In genomic region chr10:62892549-62893232, GRCm38 (mm10) we compare ENCODE assay signal across 28 mouse cellular contexts. TPM values are rescaled to one million over a fixed set of nuclear protein-coding genes. Genes with fewer than 3 reads are reported as not detected.
DNase-seq lines count a peak whose midpoint lies in the region; ATAC-seq and TF ChIP-seq lines count a peak whose summit lies in the region.
"Had no signal": no experiment of that assay in that cellular context is flagged by ENCODE, and none has a peak within 500 bp of the region (broad histone marks: within the 10 kb centered on the region; RNA-seq: fewer than 3 reads in every experiment).

No protein-coding gene starts in this region.

- no peak for ATAC-seq in intestine, postnatal 0 days
- ATAC-seq: CD4-positive, CD25-positive, alpha-beta regulatory T cell, adult 4 months; forebrain, embryonic 15.5 days; hindbrain, postnatal 0 days; Patski had no signal

- TF ChIP-seq CTCF in E14TG2a.4 (conservative IDR thresholded peaks at IDR 0.05; ENCODE audit: low read length) = no peak
- no peak for TF ChIP-seq CTCF in intestine, postnatal 0 days (IDR thresholded peaks at IDR 0.05; ENCODE audit: low read depth)

- no peak overlapping the region for H3K4me2 ChIP-seq in intestine, postnatal 0 days (replicated peaks; ENCODE audit: low read depth)
- H3K4me2 ChIP-seq: embryonic facial prominence, embryonic 15.5 days; forebrain, embryonic 15.5 days; heart, embryonic 11.5 days; heart, embryonic 15.5 days; hindbrain, embryonic 13.5 days had no signal

- peak; percentile 78 for DNase-seq in ES-E14 (ENCODE audit: low read depth, low spot score)
- DNase-seq in brain, adult 2 months (ENCODE audit: low read depth, low spot score) = peak; percentile 60
- peak; percentile 26 for DNase-seq in telencephalon, adult 2 months (ENCODE audit: low read depth, low spot score)
- DNase-seq in gastrocnemius, postnatal 25 days = no peak
- no peak for DNase-seq in testis, postnatal 14 days (ENCODE audit: low spot score)
- DNase-seq: adrenal gland, adult 8-10 months; adrenal gland, postnatal 36 days; B cell, adult 2 months; cerebellum, adult 11 months; cerebellum, adult 8-10 months; cerebellum, postnatal 14 days; embryo, embryonic 11 days; gastrocnemius, adult 2 months; gastrocnemius, postnatal 36 days; heart, adult 18-20 months; heart, postnatal 14 days; kidney, adult 18-20 months had no signal

- H3K9ac ChIP-seq in ES-E14 (ENCODE audit: insufficient read depth, low read depth, low read length, poor library complexity, severe bottlenecking) = peak overlapping the region; percentile 59; the same call in 1 of the 2 replicates
- no peak overlapping the region for H3K9ac ChIP-seq in intestine, postnatal 0 days (ENCODE audit: low read depth, low read length)
- H3K9ac ChIP-seq: embryonic facial prominence, embryonic 15.5 days; forebrain, embryonic 15.5 days; heart, embryonic 15.5 days; hindbrain, embryonic 13.5 days had no signal

- H3K4me1 ChIP-seq in E14TG2a.4 (replicated peaks; ENCODE audit: low read depth, low read length) (peaks cover 62% of the 10 kb centered on the region), ES-E14 (ENCODE audit: control insufficient read depth in 2 of 2, insufficient read depth in 2 of 2, low read length in 2 of 2, poor library complexity in 1 of 2) (peaks cover 0 to 11% of the 10 kb centered on the region in 2 experiments; a peak in 1 of 4 replicates)
- H3K4me1 ChIP-seq in intestine, postnatal 0 days (replicated peaks; ENCODE audit: control insufficient read depth, insufficient read depth, low read length) = no peaks in the 10 kb centered on the region
- H3K4me1 ChIP-seq: embryonic facial prominence, embryonic 15.5 days; forebrain, embryonic 15.5 days; heart, embryonic 15.5 days; hindbrain, embryonic 13.5 days had no signal

- H3K27me3 ChIP-seq in E14TG2a.4 (ENCODE audit: insufficient read depth, low read length) = no peaks in the 10 kb centered on the region
- H3K27me3 ChIP-seq in intestine, postnatal 0 days (replicated peaks; ENCODE audit: control insufficient read depth, insufficient read depth, low read length) = no peaks in the 10 kb centered on the region
- H3K27me3 ChIP-seq: embryonic facial prominence, embryonic 15.5 days; forebrain, embryonic 15.5 days; heart, embryonic 15.5 days; Patski had no signal

- WGBS in intestine, postnatal 0 days = 34% methylated on average over 4 of the region's 4 CpGs

- H3K36me3 ChIP-seq in E14TG2a.4 (ENCODE audit: insufficient read depth, low read length) (peaks cover 53% of the 10 kb centered on the region), ES-E14 (ENCODE audit: control insufficient read depth, insufficient read depth, low read length, poor library complexity, severe bottlenecking) (no peaks in the 10 kb centered on the region)
- H3K36me3 ChIP-seq in intestine, postnatal 0 days (ENCODE audit: control insufficient read depth, insufficient read depth) = no peaks in the 10 kb centered on the region
- H3K36me3 ChIP-seq: embryonic facial prominence, embryonic 15.5 days; forebrain, embryonic 15.5 days; heart, embryonic 15.5 days; hindbrain, embryonic 13.5 days had no signal

- H3K4me3 ChIP-seq in E14TG2a.4 (replicated peaks; ENCODE audit: low read length) = peak overlapping the region; percentile 95
- H3K4me3 ChIP-seq in ES-E14 (ENCODE audit: insufficient read depth in 1 of 2, low read depth in 1 of 2, low read length in 2 of 2, poor library complexity in 1 of 2, severe bottlenecking in 1 of 2) = peak overlapping the region; percentile 55 to 82
- H3K4me3 ChIP-seq in intestine, postnatal 0 days (ENCODE audit: low read depth, low read length) = no peak overlapping the region
- H3K4me3 ChIP-seq: embryonic facial prominence, embryonic 15.5 days; erythroblast, embryonic 14.5 days; forebrain, embryonic 15.5 days; gastrocnemius, adult 2 months; heart, embryonic 15.5 days; hindbrain, embryonic 13.5 days had no signal

- in situ Hi-C loops in ES-E14 (cut with MboI; ENCODE audit: low sequenced_read_pairs in 2 of 2, unreplicated experiment in 2 of 2) = no loop called here

- H3K27ac ChIP-seq in ES-E14 (ENCODE audit: insufficient read depth, low read depth, low read length, poor library complexity, severe bottlenecking) = peak overlapping the region; percentile 97
- no peak overlapping the region for H3K27ac ChIP-seq in intestine, postnatal 0 days (ENCODE audit: low read depth, low read length)
- H3K27ac ChIP-seq: embryonic facial prominence, embryonic 15.5 days; forebrain, embryonic 15.5 days; gastrocnemius, adult 2 months; heart, embryonic 15.5 days; hindbrain, embryonic 13.5 days; hindbrain, postnatal 0 days had no signal

- no peaks in the 10 kb centered on the region for H3K9me3 ChIP-seq in E14TG2a.4 (ENCODE audit: low read length)
- no peaks in the 10 kb centered on the region for H3K9me3 ChIP-seq in ES-E14 (ENCODE audit: control insufficient read depth, insufficient read depth, low read depth, low read length)
- H3K9me3 ChIP-seq in intestine, postnatal 0 days (ENCODE audit: control insufficient read depth) = no peaks in the 10 kb centered on the region
- H3K9me3 ChIP-seq: embryonic facial prominence, embryonic 15.5 days; forebrain, embryonic 15.5 days; heart, embryonic 15.5 days; hindbrain, embryonic 13.5 days had no signal

TF ChIP-seq in ES-E14, 5 proteins besides CTCF, POLR2A, EP300 and RAD21:
- TF ChIP-seq ZC3H11A (IDR thresholded peaks at IDR 0.05; ENCODE audit: borderline replicate concordance, low read depth, low read length) (no peak), ZNF384 (IDR thresholded peaks at IDR 0.05; ENCODE audit: low read depth, low read length) (peak; percentile 96), CHD2 (IDR thresholded peaks at IDR 0.05; ENCODE audit: low read depth, low read length) (peak; percentile 53; the same call in 1 of the 2 replicates)

RNA-seq across cellular contexts. Expression of gene Tet1, which starts 16.1 kb away (rescaled TPM):
- total RNA-seq in ES-E14 (2012; rRNA removed) = 307 and 557 TPM in 2 replicates
- total RNA-seq in gastrocnemius, postnatal 25 days (2021) = 1 to 10 TPM; 4.9 to 5.3 TPM
- polyA plus RNA-seq in intestine, postnatal 0 days (2015; fragmentation: Nextera tagmentation; extraction: Ambion mirVana) = 3.0 and 5.2 TPM in 2 replicates
- polyA plus RNA-seq: erythroblast, embryonic 14.5 days had no signal

RNA-seq across cellular contexts. Expression of gene Slc25a16, which starts 27.7 kb away (rescaled TPM):
- 12.8 and 16.3 TPM in 2 replicates for total RNA-seq in ES-E14 (2012; rRNA removed)
- 10 to 100 TPM; 14.6 to 15.7 TPM for total RNA-seq in gastrocnemius, postnatal 25 days (2021)
- 14.6 and 16.3 TPM in 2 replicates for polyA plus RNA-seq in intestine, postnatal 0 days (2015; fragmentation: Nextera tagmentation; extraction: Ambion mirVana)

RNA-seq across cellular contexts. Expression of gene Dna2, which starts 54.1 kb away (rescaled TPM):
- 26.4 and 28.5 TPM in 2 replicates for total RNA-seq in ES-E14 (2012; rRNA removed)
- under 1 TPM; 0.46 to 0.75 TPM for total RNA-seq in gastrocnemius, postnatal 25 days (2021)
- 9.6 and 11.5 TPM in 2 replicates for polyA plus RNA-seq in intestine, postnatal 0 days (2015; fragmentation: Nextera tagmentation; extraction: Ambion mirVana)

Comparison
In these comparisons a context has a peak if more than half of its experiments do, and no peak if none do; other contexts are left out.
1. DNase-seq: peak in ES-E14 (single experiment), brain, adult 2 months (single experiment) and telencephalon, adult 2 months (single experiment); none in gastrocnemius, postnatal 25 days (single experiment) and testis, postnatal 14 days (single experiment).
2. RNA of gene Tet1, which starts 16.1 kb away (total RNA-seq): 307 to 557 TPM in ES-E14; 4.9 to 5.3 TPM in gastrocnemius, postnatal 25 days; every median in the first group is over 10 times any median in the second.
3. RNA of gene Dna2, which starts 54.1 kb away (total RNA-seq): 26.4 to 28.5 TPM in ES-E14; 0.46 to 0.75 TPM in gastrocnemius, postnatal 25 days; every median in the first group is over 10 times any median in the second.